Mouse (Mus musculus) layer of hippocampus, adult 9-10 months (tissue): Measurements from ENCODE around the gene Rpl39.
"Not testable (repeated sequence)": the region's sequence is repeated elsewhere in the genome, so short reads cannot be mapped to it uniquely, and the experiment has no call there.

ENCODE experiments used
- DNase-seq: peaks from one replicate; pipeline ENCODE4 v3.0.0; 2022; ENCODE audit warnings: low spot score

Gene Rpl39

DNA sequence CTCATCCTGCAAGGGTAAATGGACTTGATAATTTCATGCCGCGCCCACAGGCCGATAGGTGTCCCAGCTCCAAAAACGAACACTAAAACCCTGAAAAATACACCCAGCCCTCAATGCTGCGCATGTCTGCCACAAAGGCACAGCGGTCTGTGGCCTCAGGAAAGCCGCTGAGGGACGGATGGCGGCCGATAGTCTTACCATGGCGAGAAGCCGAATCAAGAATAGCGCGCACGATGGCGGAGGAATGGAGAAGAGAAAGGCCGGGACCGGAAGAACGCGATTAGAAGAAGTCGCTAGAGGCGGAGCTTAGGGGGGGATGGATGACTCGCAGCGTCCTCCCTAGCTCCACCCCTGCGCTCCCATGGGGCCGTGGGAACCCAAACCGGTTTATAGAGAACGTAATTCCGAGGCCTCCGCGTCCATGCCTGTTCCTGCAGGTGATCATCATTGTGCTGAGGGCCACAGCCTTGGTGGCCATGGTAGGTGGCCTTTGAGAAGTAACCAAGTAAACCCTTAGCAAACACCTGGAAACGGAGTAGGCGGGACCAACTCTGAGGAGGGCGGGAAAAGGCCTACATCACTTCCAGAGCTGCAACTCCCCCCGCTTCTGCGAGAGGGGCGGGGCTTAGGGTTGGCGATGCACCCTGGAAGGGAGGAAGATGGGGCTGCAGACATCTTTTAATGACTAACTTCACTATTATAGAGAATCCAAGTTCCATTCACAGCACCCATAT, at the start of gene Rpl39:
TSS of gene Rpl39 (minus strand) at position 476 of the 734 bp plus-strand sequence.
- peak; percentile 74 for DNase-seq

GRCm38 (mm10) chrX:37126671-37127358, 41.6 kb upstream of the Rpl39 start, which contains the start of gene Nkap:
TSS of gene Nkap (plus strand) at chrX:37126795.
- peak; percentile 33 for DNase-seq

GRCm38 (mm10) chrX:37125511-37125910, 40.3 kb upstream of the Rpl39 start:
- DNase-seq = no peak

- no peak for DNase-seq
These were observed 35.0 kb upstream of the Rpl39 start for GRCm38 (mm10) chrX:37120212-37120611.

DNA sequence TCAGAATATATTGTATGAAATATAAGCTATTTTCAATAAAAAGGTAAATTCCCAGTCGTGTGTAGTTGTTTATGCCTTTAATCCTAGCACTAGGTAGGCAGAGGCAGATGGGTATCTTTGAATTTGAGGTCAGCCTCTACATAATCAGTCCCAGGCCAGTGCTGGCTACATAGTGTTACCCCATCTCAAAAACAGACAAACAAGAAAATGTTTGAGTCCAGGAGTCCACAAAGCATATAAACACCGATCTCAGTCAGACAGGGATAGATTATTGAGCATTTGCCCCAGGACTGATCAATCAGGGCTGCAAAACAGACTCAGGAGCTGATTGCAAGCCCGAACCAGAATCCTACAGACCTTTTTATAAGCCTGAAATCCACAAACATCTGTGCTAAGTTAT, 34.4 kb upstream of the Rpl39 start:
- DNase-seq = no peak

DNA sequence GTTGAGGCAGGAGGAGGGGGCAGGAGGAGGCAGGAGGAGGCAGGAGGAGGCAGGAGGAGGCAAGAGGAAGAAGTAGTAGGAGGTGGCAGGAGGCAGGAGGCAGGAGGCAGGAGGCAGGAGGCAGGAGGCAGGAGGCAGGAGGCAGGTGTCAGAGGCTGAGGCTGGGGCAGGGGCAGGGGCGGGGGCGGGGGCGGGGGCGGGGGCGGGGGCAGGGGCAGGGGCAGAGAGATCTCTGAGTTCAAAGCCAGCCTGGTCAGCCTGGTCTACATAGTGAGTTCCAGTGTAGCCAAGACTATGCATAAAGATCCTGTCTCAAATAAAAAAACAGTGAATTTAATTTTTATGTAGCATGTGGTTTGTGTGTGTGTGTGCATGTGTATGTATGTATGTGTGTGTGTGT, 31.9 kb upstream of the Rpl39 start:
- no peak for DNase-seq

DNA sequence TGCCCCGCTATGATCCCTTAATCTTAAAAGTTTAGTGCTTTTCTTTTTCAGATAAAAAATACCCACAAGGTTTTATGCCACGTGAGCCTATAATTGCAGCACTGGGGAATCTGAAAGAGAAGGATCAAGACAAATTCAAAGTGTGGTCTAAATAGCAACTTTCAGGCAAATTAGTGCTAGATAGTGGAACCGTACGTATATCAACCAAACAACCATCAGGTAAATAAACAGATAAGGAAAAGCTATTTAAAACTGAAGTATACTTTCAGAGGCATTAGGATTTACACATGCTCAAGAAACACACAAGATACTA, 25.6 kb upstream of the Rpl39 start:
- DNase-seq = no peak

GRCm38 (mm10) chrX:37110193-37110880, 25.1 kb upstream of the Rpl39 start, which contains the start of gene Upf3b:
TSS of gene Upf3b (minus strand) at chrX:37110322.
- peak; percentile 76 for DNase-seq

DNA sequence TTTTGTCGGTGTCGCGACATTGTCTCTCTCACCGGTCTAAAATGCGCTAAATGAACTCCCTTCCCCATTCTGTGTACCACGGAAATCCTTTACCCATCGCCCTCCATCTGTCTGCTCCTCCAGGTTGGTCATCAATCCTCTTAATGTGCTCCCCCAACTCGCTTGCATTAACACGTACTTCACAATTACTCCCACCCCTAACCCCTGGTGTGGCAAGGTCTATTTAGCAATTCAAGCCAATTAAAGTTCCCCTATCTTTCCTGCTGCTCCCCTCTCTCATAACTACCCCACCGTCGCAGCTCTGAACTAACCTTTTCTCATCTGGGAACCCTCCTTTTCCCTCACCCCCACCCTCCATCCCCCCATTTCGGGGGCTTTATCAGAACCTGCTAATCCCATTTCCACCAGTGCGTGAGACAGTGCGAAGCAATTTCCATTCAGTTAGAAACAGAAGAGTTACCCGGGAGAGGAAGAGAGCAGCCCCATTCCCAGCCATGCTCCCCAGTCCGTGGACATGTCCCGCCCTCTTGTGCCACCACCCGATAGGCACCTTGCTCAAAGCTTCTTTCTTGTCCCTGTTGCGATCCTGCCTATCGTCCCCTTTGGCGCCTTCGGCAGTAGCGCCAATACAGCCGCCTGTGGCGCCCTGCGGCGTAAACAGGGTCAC, 24.5 kb upstream of the Rpl39 start:
- no peak for DNase-seq

DNA sequence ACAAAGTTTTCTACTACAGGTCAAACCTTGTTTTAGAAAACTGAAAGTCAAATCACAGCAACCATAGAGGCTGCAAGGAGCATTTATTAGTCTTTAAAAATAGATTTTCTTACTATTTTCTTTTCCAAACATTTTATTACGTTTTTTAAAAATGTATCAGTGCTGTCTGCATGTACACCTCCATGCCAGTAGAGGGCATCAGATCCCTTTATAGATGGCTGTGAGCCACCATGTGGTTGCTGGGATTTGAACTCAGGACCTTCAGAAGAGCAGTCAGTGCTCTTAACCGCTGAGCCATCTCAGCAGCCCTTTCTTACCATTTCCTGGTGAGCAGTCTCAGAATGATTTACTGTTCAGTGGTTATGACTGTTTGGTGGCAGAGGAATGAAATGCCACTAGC, 18.6 kb upstream of the Rpl39 start:
- DNase-seq = no peak

- no peak for DNase-seq
These were observed 13.5 kb upstream of the Rpl39 start for GRCm38 (mm10) chrX:37098681-37099080.

DNA sequence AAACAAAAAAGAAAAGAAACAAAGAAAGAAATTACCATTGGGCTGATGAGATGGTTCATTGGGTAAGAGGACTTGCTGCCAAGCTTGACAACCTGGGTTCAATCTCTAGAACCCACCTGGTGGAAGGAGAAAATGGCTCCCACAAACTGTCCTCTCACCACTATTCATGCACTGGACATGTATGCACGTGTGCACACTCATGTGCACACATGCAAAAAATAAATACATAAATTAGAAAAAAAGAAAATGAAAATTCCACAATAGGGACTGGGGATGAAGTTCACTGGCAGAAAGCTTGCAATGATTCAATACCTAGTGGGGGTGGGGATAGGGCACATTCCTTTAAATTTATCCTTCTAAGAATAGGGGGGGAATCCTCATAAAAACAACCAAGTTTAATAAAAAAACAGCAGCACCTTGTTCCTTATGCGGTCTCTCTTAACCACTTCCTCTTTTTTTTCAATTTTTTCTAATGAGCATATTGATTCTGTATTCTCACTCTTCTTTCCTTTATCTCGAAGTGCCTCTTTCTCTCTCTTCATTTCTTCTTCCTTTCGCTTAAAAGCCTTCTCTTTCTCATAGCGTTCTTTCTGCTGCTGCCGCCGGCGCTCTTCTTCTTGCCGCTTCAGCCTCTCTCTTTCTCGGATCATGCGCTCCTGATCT, 10.0 kb upstream of the Rpl39 start:
- no peak for DNase-seq

DNA sequence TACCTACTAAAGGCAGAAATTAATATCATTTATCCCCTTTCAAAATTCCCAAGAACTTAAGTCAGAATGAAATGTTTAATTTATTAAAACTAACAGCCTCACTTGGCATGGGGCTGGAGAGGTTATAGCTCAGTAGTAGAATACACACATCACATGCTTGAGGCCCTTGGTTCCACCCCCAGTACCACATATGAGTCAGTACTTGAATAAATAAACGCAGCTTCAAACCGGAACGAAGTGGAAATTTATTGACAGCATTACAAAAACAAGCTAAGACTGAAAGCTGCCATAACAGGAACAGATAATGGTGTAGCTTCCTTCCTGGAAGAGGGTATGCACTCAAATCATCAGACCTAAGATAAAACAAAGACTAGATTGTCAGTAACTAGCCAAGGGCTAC, 6.3 kb upstream of the Rpl39 start:
- DNase-seq = no peak

GRCm38 (mm10) chrX:37088778-37089177, 3.6 kb upstream of the Rpl39 start:
- no peak for DNase-seq

DNA sequence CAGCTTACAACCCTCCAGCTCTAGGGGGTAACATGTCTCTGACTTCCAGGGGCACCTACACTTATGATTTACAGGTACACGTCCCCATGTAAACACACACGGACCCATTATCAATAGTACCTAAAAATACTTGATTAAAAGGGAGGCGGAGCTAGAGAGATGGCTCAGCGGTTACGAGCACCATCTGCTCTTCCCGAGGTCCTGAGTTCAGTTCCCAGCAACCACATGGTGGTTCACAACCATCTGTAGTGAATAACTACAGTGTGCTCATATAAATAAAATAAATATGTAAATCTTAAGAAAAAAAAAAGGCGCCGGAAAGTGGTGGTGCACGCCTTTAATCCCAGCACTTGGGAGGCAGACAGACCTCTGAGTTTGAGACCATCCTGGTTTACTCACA, 463 bp upstream of the Rpl39 start:
- no peak for DNase-seq

- no peak for DNase-seq
These were observed 780 bp downstream of the Rpl39 start for GRCm38 (mm10) chrX:37084318-37084926.

GRCm38 (mm10) chrX:37081194-37081593, 4.0 kb downstream of the Rpl39 start:
- DNase-seq = no peak

- DNase-seq = not testable (repeated sequence)
These were observed 4.9 kb downstream of the Rpl39 start for GRCm38 (mm10) chrX:37080345-37080744.

GRCm38 (mm10) chrX:37076651-37077050, 8.6 kb downstream of the Rpl39 start:
- DNase-seq = no peak

DNA sequence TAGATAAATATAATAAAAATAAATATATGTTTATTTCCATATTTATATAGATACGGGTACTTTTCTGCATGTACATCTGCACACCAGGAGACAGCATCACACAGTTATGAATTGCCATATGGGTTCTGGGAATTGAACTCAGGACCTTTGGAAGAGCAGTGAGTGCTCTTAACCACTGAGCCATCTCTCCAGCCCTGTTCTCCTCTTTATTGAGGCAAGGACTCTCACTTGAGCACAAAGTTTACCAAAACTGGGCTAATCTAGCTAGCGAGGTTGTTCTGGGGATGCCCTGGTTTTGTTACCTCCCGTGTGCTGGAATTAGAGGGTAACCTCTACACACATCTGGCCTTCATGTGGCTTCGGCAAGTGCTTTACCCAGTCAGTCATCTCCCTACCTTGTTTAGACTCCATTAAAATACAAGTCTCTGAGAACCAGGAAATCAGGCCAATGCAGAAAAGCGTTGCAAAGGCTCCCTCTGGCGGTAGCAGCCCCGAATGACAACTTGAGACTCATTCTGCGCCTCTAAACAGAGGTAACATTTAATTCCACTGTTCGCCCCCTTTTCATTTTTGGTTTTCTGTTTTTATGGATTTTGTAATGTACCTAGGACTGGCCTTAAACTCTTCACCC, 10.8 kb downstream of the Rpl39 start:
- peak; percentile 25 for DNase-seq

- no peak for DNase-seq
These were observed 16.4 kb downstream of the Rpl39 start for GRCm38 (mm10) chrX:37068766-37069165.
